Mouse (Mus musculus) E14TG2a.4 (cell line): ENCODE measurements around the gene Fscn3.

Experiments
- CTCF ChIP-seq: conservative IDR thresholded peaks from 2 replicates; pipeline ENCODE4 v1.5.1; 2014; ENCODE audit warnings: low read length
- NANOG ChIP-seq: IDR thresholded peaks from 2 replicates; pipeline ENCODE4 v1.6.1; 2014; ENCODE audit warnings: borderline replicate concordance, low read length, mixed read lengths
- POU5F1 ChIP-seq: IDR thresholded peaks from 2 replicates; pipeline ENCODE4 v1.6.1; 2014; ENCODE audit warnings: low read length, borderline replicate concordance

GRCm38 (mm10) chr6:28431538-28431855, 3.9 kb downstream of the Fscn3 start:
- TF ChIP-seq CTCF (no peak), POU5F1 (no peak), NANOG (no peak)
